Mouse (Mus musculus) CD8-positive naive resting alpha-beta T cell, adult 2 months (primary cell): ENCODE results near the gene Orc4.
"Not testable (repeated sequence)": the region's sequence is repeated elsewhere in the genome, so short reads cannot be mapped to it uniquely, and the experiment has no call there.

ENCODE experiments used
- DNase-seq, 2 experiments: peaks; one replicate each; pipeline ENCODE4 v3.0.0; 2022; ENCODE audit warnings: low read depth in 2 of 2, low spot score in 2 of 2

The Orc4 gene

DNA sequence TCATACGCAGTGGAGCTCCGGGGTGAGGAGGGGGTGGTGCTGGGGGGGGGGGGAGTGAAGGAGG lies at the start of gene Orc4:
Orc4 (minus strand) TSS at position 26 of the 64 bp plus-strand sequence.
- DNase-seq: no peak

- DNase-seq: no peak
Measured at GRCm38 (mm10) chr2:48990322-48990721, 40.2 kb upstream of the Orc4 start.

DNA sequence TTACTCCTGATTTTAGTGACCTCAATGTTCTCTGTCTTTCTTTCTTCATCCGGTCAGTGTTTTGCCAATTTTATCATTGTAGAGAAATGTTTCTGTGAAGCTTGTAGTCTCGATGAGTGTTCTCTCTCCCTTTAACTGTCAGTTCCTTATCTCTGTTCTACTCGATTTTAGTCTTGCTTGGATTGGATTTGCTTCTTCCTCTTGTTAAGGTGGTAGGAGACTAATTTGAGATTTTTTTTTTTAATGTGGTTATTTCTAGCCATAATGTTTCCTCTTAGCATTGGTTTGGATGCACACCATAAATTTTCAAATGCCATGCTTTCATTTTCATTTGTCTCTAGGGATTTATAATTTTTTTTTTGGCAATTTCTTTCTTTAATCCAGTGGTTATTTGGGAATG lies 28.8 kb upstream of the Orc4 start:
- DNase-seq: no peak

- DNase-seq: no peak
Measured at GRCm38 (mm10) chr2:48956591-48956990, 6.5 kb upstream of the Orc4 start.

DNA sequence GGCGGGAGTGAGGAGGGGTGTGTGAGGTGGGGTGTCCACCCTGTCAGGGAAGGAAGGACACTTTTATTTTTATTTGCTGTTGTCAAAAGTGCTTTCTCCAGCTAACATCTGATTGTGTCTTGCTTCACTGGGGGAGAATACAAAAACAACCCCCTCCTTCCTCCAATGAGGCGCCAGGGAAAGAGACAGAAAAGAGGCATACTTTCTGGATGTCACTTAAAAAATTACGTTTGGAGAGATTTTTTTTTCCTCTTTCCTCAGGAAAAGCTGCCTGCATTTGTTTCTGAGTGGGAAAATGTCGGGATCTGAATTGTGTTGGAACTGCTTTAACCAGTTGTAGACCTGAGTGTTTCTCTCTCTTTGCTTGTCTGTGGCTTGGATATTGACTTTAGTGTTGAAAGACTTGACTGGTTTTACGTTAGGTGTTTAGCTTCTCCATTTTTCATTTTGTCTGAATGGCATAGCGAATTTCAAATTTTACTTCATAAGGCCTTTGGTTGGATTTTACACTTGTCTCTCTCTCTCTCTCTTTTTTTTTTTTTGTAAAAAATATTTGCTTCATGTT lies 321 bp upstream of the Orc4 start:
- no peak for DNase-seq

- peak; percentile 32 to 47 for DNase-seq
Measured at GRCm38 (mm10) chr2:48949743-48950251, 280 bp downstream of the Orc4 start.

DNA sequence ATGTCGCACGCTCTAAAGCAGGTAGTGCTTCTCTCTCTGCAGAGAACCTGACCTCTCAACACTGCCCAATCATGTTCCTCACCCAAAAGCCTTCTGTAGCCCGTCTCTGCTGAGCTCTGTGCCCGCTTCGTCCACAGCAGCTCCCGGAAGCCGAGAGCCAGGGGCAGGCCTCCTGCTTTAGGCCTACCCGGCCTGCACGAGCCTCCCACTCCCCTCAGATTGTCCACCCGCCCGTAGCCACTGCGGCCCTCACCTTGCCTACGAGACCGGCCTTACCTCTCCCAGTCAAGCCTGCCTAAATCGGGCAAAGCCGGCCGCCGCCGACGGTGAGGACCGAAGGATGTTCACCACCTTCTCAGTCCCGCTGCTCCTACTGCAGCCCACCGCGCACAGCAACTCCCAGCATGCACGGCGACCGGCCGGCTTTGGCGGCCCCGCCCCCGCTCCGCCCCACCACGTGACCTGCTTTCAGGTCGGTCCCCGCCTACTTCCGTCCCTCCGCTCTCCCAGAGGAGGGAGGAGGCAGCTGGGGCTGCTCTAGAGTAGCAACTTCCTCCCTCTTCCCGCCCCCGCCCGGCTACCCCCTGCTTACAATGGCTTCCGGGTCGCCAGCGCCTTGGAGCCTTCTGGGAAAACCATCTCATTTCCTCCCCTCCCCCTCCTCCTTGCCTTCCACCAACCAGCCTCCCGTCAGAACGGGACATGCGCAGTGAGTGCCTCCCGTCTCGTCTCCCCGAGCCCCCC lies 1.1 kb downstream of the Orc4 start, which contains the start of gene Mbd5:
Mbd5 (plus strand) TSS at position 668 of the 744 bp plus-strand sequence.
- DNase-seq: peak; percentile 99

DNA sequence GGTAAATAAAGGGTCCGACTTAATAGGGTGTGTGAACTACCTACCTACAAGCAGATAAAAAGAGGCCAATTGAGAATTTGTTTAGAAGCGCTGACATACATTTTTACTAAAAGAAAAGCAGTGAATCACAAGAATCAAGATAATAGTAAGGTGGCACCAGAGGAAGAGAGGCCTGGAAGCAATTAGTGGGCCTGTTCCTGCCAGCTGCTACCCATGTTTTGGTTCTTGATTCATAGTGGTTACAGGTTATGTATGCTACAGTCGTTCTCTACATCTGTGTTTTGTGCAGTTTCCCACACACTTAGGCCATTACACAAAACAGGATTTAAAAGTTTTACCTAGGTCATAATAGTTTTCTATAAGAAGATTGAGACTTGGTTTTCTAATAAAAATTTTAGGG lies 2.3 kb downstream of the Orc4 start:
- no peak for DNase-seq

DNA sequence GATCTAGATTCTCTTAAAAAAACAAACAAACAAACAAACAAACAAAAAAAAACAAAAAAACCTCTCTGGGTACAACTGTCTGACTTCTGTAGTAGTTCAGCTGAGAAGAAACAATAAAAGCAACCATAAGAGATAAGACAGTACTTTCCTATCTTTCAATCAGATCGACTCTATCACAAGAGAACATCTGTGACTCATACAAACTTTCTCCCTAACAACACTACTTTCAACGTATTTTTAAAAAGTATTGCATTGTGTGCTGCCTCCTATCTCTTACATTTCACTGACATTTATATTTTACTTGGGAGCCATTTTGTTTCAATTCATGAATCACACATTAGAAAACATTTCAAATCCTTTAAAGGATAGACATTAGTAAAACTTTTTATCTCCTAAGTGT lies 15.0 kb downstream of the Orc4 start:
- no peak for DNase-seq

GRCm38 (mm10) chr2:48915832-48916231 lies 34.2 kb downstream of the Orc4 start:
- no peak for DNase-seq

DNA sequence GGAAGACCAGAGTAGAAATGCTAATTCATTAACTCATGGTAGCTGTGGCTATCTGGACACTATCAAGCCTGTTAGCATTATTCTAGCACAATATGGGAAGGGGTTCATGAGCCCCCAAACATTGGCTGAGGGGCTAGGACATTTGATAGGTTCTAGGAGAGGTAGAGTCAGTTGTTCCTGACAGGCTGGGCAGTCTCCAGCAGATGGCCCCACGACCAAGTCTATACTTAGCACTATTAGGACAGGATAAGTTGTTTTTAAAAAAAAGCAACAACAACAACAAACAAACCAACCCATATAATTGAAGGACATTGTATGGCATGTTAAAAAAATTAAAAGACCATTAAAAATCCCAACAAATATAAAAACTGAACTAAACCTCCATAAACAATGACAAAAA lies 35.9 kb downstream of the Orc4 start:
- no peak for DNase-seq

GRCm38 (mm10) chr2:48908866-48909265 lies 41.2 kb downstream of the Orc4 start:
- peak in 1 of 2 experiments; percentile 1 for DNase-seq

DNA sequence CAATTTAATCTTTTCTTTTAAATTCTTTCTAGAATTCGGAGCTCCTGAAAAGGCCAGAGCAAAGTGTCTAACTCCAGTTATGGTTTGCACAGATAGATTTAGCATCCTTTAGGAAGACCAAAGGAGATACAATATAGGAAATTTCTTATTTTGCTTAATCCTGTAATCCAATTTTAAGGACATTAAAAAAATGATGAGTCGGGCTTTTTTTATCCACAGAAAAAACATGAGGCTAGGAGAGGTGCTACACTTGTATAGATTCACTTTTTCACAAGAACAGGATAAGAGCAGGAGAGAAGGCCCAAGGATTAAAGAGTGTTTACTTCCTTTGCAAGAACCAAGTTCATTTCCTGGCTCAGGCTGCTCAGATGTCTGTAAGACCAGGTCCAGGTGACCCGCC lies 54.9 kb downstream of the Orc4 start:
- no peak for DNase-seq

GRCm38 (mm10) chr2:48885945-48886344 lies 64.1 kb downstream of the Orc4 start:
- DNase-seq: peak; percentile 43 to 57

DNA sequence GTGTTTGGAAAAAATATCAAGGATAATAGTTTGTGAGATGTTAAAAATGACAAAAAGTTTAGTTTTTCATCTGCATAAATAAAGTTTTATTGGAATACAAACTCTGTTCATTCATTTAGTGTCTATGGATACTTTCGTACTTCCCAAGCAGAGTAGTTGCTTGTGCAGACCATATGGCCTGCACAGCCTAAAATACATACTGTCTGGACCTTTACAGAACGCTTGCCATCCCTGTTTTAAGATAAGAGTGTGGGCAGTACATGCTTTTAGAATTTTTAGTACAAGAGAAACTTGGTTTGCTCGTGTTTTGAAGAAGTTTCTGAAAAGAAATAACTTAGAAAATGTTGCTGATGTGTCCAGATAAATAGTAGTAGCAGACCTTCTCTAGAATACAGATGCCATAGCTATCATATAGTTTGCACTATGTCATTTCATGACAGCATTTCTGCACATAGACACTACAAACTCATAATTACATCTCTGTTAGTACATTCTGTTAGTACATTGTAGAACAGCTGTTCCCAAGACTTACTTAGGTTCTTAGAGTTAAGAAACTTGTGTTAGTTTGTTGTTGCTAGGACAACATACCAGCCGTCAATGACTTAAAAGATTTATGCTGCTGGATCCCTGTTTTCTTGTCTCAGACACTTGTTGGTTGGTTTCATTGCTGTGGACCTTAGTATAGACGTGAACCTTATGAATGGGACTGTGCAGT lies 81.7 kb downstream of the Orc4 start:
- no peak for DNase-seq

DNA sequence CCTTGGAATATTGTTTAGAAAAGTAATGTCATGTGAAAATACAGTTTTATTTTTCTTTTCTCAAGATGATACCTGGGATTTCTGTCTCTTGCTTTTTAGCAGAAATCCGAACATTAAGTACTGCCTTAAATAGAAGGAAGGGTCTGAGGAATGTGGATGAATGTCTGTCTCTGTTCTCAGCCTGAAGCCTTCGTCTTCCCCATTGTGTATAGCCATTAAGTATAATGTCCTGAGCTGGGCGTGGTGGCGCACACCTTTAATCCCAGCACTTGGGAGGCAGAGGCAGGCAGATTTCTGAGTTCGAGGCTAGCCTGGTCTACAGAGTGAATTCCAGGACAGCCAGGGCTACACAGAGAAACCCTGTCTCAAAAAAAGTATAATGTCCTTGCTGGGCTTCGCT lies 84.5 kb downstream of the Orc4 start:
- not testable (repeated sequence) for DNase-seq
